Mouse (Mus musculus): ENCODE data around the gene Cacna1a. TPM values are rescaled to one million over a fixed set of nuclear protein-coding genes. Genes with fewer than 3 reads are reported as not detected.
A peak's percentile ranks its signal among the peaks of the same experiment; 100 is the strongest.

Cacna1a gene
- polyA plus RNA-seq, 1 experiment: 30.0 TPM

DNA sequence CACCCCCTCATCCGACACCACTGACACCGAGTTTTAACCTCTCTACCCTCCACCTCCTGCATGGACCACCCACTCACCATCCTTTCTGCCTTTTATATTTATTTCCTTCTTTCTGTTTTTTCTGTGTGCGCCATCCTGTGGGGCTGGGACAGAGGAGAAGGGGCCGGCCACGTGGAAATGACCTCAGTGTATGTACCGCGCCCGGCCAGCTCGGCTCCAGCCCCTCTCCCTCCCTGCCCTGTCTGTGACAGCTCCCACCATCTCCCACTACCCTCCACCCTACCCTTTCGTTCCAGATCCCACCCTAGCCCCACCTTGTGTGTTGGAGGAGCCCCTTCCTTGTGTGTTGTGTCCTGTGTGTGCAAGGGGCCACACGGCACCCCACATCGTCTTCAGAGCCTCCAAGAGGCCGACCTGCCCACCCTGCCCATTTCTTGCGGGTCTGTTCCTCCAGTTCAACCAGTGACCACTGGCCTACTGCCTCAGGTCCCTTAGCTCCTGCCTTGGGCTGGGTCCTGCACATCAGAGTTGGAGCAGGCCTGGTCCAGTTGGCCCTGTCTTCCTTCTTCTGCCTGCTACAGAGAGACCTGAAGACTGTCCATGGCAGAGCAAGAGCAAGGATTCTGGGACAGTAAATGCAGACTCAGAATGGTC is 247.3 kb downstream of the Cacna1a start:
- H3K4me1 ChIP-seq (ENCODE audit: control insufficient read depth, insufficient read depth, insufficient read length, low read length): peaks cover 7% of the 10 kb centered on the region; the same call in 1 of the 2 replicates
- peak overlapping the region; percentile 64 for H3K27ac ChIP-seq (replicated peaks; ENCODE audit: low read depth, low read length)
- no peak overlapping the region for H3K4me3 ChIP-seq (ENCODE audit: insufficient read depth, low read depth, low read length)

DNA sequence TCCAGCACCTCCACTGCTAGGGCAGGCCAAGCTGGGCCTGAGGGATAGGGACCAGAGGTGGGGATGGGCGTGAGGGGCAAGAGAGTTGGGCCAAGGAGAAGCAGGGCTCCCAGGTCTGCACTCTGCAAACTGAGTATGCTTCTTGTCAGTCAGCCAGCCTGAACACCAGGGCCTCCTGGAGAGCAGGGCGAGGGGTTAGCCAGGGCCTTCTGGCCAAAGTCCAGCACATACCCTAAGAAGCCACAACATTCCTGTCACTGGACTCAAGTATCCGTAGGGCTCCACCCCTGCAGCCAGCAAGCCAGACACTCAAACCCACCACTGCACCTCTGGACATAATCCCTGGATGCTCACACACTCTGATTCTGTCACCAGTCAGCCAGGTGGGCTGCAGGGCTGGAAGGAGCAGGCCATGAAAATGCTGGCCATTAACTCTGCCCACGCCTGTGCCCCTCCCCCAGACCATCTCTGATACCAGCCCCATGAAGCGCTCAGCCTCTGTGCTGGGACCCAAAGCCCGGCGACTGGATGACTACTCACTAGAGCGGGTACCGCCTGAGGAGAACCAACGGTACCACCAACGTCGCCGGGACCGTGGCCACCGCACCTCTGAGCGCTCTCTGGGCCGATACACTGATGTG is 247.9 kb downstream of the Cacna1a start:
- peaks cover 7% of the 10 kb centered on the region; the same call in 1 of the 2 replicates for H3K4me1 ChIP-seq (ENCODE audit: control insufficient read depth, insufficient read depth, insufficient read length, low read length)
- no peak overlapping the region for H3K4me3 ChIP-seq (ENCODE audit: insufficient read depth, low read depth, low read length)
- no peak overlapping the region for H3K27ac ChIP-seq (replicated peaks; ENCODE audit: low read depth, low read length)

DNA sequence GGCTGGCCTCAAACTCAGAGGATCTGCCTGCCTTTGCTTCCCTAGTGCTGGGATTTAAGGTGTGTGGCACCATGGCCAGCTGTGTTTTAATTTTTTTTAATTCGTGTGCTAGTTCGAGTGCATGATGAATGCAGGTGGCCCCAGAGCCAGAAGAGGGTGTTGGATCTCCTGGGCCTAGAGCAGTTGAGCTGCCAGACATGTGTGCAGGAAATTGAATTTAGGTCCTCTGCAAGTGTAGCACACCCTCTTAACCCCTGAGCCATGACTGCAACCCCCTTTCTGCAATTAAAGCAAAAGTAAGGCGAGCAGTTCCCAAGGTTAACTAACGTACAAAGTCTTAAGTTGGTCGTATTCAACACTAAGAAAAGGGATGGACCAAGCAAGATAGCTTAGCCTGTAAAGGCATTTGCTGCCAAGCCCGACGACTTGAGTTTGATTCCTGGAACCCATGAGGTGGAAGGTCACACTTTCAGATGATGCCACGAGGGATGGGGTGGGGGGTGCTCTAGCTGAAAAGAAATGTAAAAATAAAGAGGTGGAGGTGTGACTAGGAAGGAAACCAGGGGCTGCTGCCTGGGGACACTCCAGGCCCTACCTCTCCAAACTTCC is 249.8 kb downstream of the Cacna1a start:
- Histone ChIP-seq H3K4me3 (ENCODE audit: insufficient read depth, low read depth, low read length) (peak overlapping the region; percentile 68), H3K27ac (replicated peaks; ENCODE audit: low read depth, low read length) (peak overlapping the region; percentile 5; the same call in 1 of the 2 replicates), H3K4me1 (ENCODE audit: control insufficient read depth, insufficient read depth, insufficient read length, low read length) (peaks cover 7% of the 10 kb centered on the region; the same call in 1 of the 2 replicates)

DNA sequence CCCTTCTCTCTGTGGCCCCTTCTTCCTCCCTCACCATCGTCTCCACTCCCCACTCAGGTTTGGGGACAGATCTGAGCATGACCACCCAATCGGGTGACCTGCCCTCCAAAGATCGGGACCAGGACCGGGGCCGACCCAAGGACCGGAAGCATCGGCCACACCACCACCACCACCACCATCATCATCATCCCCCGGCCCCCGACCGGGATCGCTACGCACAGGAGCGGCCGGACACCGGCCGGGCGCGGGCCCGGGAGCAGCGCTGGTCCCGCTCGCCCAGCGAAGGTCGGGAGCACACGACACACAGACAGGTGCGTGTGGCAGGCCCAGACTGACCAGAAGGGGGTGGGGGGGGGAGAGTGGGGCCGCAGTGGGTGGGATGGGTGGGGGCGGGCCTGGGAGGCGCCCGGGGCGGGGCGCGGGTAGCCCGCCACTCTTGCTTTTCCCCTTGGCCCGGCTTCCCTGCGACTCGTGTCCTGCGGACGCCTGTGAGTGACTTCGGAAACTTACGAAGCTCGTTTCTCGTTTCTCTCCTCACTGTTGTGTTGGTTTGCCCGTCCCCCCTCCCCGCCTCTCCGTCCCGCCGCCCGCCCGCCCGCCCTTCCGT is 250.4 kb downstream of the Cacna1a start:
- Histone ChIP-seq H3K4me1 (ENCODE audit: control insufficient read depth, insufficient read depth, insufficient read length, low read length) (peaks cover 7% of the 10 kb centered on the region; the same call in 1 of the 2 replicates), H3K27ac (replicated peaks; ENCODE audit: low read depth, low read length) (peak overlapping the region; percentile 63; the same call in 1 of the 2 replicates), H3K4me3 (ENCODE audit: insufficient read depth, low read depth, low read length) (peak overlapping the region; percentile 68)

DNA sequence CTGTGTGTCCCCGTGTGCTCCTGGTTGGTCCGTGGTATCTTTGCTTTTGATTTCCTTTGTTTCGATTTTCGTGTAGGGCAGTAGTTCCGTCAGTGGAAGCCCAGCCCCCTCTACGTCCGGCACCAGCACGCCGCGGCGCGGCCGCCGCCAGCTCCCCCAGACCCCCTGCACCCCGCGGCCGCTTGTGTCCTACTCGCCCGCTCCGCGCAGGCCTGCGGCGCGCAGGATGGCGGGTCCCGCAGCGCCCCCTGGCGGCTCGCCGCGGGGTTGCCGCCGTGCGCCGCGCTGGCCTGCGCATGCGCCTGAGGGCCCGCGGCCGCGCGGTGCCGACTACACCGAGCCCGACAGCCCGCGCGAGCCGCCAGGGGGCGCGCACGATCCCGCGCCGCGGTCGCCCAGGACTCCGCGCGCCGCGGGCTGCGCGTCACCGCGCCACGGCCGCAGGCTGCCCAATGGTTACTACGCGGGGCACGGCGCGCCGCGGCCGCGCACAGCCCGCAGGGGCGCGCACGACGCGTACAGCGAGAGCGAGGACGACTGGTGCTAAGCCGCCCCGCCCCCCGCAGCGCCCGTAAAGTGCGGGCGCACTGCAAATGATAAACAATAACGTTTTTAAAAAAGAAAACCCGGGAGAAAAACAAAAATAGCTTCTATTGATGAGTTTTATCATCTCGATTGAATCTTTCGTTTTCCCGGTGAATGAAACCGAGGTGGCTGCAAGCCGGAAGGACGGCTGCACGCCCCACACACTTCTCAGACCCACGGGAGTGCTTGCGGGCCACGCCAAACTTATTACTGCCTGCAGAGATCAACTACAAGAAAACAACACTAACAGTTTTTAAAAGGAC is 251.1 kb downstream of the Cacna1a start:
- Histone ChIP-seq H3K4me1 (ENCODE audit: control insufficient read depth, insufficient read depth, insufficient read length, low read length) (peaks cover 6% of the 10 kb centered on the region; the same call in 1 of the 2 replicates), H3K4me3 (ENCODE audit: insufficient read depth, low read depth, low read length) (peak overlapping the region; percentile 67), H3K27ac (replicated peaks; ENCODE audit: low read depth, low read length) (peak overlapping the region; percentile 63)

DNA sequence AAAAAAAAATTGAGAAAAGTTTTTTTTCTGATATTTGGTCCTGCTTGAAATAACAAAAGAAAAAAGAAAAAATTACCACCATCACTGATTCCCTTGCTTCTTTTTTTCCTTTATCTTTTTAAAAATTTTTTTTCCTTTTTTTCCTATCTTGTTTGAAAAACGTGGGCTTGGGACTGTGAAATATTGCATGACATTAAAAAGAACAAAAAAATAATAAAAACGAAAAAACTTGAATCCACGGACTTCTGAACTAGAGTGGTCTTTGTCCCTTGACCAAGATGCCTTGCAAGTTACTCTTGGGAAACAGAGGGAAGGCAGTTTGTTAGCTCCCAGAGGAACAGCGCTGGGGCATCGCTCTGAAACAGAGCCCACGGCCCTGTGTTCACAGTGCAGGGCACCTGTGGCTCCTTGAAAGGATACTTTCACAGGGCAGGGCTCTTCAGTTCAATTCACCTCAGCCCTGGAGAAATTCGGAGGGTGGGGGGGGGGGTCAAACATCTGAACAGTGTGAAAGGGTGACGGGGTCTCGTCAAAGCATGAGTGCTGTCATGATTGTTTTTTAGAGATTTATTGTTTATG is 251.9 kb downstream of the Cacna1a start:
- H3K4me3 ChIP-seq (ENCODE audit: insufficient read depth, low read depth, low read length): peak overlapping the region; percentile 67
- H3K27ac ChIP-seq (replicated peaks; ENCODE audit: low read depth, low read length): no peak overlapping the region
- H3K4me1 ChIP-seq (ENCODE audit: control insufficient read depth, insufficient read depth, insufficient read length, low read length): peaks cover 4% of the 10 kb centered on the region; the same call in 1 of the 2 replicates

DNA sequence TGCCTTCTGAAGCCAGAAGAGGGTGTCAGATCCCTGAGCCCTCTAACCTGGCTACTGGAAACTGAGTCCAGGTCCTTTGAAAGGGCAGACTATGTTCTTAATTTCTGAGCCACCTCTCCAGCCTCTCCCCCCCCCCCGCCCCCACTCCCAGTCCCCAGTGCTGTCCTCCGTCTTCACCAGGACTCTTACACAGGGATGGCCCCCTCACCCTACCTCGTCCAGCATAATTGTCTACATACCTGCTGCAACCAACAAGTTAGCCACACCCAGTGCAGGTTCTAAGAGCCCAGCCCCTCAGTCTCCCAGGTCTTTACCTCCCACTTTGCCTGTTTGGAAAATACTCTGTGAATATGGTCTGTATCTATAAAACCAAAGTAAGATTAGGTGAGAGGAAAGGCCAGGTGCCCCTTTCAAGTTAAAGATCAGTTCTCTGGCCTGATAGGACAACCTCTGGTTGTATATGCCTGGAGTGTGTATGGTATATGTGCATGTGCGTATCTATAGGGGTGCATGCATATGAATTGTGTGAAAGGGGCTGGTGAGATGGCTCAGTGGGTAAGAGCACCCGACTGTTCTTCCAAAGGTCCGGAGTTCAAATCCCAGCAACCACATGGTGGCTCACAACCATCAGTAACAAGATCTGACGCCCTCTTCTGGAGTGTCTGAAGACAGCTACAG is 252.5 kb downstream of the Cacna1a start:
- no peak overlapping the region for H3K27ac ChIP-seq (replicated peaks; ENCODE audit: low read depth, low read length)
- H3K4me3 ChIP-seq (ENCODE audit: insufficient read depth, low read depth, low read length): no peak overlapping the region
- no peaks in the 10 kb centered on the region; the same call in 1 of the 2 replicates for H3K4me1 ChIP-seq (ENCODE audit: control insufficient read depth, insufficient read depth, insufficient read length, low read length)

DNA sequence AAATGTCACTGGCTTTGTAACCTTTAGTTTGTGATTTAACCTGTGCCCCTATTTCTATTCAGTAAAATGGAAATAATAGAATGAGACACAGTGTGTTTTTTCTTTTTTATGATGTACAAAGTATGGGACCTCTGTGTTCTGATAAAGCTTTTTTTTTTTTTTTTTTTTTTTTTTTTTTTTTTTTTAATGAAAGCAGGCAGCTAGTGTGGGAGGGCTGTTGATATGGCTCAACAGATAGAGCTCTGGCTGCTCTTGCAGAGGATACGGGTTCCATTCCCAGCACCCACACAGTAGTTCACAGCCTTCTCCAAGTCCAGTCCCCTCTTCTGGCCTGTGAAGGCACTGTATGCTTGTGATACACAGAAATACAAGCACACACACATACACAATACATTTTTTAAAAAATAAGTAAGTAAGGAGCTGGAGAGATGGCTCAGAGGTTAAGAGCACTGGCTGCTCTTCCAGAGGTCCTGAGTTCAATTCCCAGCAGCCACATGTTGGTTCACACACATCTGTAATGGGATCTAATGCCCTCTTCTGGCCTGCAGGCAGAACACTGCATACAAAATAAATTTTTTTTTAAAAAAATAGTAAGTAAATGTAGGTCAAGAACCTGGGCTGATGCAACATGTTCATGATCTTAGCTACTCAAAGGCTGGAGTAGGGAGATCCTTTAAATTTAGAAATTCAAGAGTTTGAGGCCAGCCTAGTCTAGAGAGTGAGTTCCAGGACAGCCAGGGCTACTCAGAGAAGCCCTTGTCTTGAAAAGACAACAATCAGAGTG is 253.5 kb downstream of the Cacna1a start:
- Histone ChIP-seq H3K4me3 (ENCODE audit: insufficient read depth, low read depth, low read length) (no peak overlapping the region), H3K4me1 (ENCODE audit: control insufficient read depth, insufficient read depth, insufficient read length, low read length) (no peaks in the 10 kb centered on the region), H3K27ac (replicated peaks; ENCODE audit: low read depth, low read length) (no peak overlapping the region)

DNA sequence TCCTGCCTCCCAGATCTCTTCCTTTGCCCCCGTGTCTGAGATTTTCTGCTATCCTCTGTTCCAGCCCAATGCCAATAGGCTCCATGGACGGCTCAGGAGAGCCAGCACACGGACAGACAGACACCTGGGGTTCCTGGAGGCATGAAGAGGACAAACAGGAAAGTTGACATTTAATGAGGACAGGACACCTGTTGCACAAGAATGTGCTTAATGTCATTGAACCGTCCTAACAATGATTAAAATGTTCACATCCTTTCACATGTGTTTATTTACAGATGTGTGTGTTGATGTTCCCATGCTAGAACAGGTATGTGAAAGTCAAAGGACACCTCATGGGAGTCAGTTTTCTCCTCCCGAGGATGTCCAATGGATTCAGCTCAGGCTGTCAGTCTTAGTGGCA is 254.8 kb downstream of the Cacna1a start:
- Histone ChIP-seq H3K4me1 (ENCODE audit: control insufficient read depth, insufficient read depth, insufficient read length, low read length) (0 out of 2 replicates have a peak, but pooled peaks cover 5% of the 10 kb centered on the region), H3K27ac (replicated peaks; ENCODE audit: low read depth, low read length) (no peak overlapping the region), H3K4me3 (ENCODE audit: insufficient read depth, low read depth, low read length) (no peak overlapping the region)

DNA sequence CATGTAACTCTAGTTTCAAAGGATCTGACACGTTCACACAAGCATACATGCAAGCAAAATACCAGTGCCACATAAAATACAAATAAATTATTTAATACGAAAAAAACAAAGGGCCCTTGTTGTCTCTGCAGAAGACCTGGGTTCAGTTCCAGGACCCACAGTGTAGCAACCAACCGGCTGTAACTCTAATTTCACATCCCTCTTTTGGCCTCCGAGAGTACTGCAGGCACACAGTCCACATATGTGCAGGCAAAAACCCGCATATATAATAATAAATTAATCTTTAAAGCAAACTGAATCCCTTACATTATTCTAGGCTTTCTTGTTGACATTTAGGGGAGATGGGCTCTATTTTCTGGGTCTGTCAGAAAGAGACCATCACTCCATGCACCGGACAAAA is 258.6 kb downstream of the Cacna1a start:
- Histone ChIP-seq H3K4me3 (ENCODE audit: insufficient read depth, low read depth, low read length) (no peak overlapping the region), H3K27ac (replicated peaks; ENCODE audit: low read depth, low read length) (no peak overlapping the region), H3K4me1 (ENCODE audit: control insufficient read depth, insufficient read depth, insufficient read length, low read length) (0 out of 2 replicates have a peak, but pooled peaks cover 5% of the 10 kb centered on the region)

DNA sequence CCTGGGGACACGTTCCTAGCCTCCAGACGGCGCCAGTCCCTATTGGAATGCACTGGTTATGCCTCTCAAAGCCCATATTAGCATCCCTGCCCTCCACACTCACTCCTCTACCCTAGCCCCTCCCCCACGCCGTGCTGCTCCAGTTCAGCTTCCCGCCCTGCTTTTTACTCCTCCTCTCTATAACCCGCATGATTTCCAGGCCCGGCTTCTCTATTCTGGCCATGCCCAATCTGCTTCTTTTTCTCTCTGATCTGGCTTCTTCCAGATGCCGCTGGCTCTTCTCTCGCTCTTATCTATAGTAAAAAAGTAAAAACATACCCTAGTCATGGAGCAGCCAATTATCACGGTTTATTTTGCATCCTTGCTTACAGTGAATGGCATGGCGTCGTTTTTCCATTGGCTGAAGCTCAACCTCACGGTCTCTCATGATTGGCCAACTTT is 259.2 kb downstream of the Cacna1a start:
- no peak overlapping the region for H3K4me3 ChIP-seq (ENCODE audit: insufficient read depth, low read depth, low read length)

DNA sequence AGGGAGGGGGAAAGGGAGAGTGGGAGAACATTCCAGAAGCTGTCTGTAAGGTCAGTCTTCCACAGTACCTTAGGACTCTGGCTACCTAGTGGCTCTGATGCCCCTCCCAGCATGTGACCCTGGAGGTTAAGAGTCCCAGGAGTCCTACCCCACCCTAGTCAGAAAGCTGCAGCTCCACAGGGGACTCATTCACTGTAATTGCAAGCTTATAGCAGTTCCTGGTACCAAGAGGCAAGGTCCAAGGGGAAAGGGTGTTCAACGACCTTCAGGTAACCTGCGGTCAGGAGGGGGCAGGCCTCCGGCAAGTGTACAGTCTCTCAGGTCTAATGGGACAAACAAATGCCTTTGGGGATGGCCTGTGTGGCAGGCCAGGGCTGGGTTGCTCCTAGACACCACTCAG is 262.0 kb downstream of the Cacna1a start:
- Histone ChIP-seq H3K27ac (replicated peaks; ENCODE audit: low read depth, low read length) (no peak overlapping the region), H3K4me1 (ENCODE audit: control insufficient read depth, insufficient read depth, insufficient read length, low read length) (0 out of 2 replicates have a peak, but pooled peaks cover 5% of the 10 kb centered on the region), H3K4me3 (ENCODE audit: insufficient read depth, low read depth, low read length) (no peak overlapping the region)

More for the DNA sequence above, 259.2 kb downstream of the Cacna1a start:
- 0 out of 2 replicates have a peak, but pooled peaks cover 5% of the 10 kb centered on the region for H3K4me1 ChIP-seq (ENCODE audit: control insufficient read depth, insufficient read depth, insufficient read length, low read length)
- H3K27ac ChIP-seq (replicated peaks; ENCODE audit: low read depth, low read length): no peak overlapping the region

DNA sequence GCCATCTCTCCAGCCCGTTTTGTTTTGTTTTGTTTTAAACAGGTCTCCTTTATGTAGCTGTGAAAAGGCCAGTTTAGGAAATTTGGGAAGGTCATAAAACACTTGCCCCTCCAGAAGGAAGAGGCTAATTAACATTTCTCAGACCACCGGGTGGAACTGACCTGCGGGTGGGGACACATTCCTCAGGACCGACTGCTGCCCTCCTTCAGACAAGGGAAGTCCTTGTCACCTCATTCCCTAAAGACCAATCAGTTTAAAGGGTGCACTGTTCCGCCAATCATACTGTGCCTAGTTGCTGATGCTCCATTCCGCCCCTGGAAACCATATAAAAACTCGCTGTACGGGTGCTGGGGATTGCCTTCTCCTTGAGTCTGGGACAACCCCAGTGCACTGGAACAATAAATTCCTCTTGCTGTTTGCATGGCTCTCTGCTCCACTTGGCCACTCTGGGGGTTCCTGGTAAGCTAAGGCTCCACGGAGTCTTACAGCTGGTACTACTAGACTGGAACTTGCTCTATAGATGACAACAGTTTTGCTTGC is 264.9 kb downstream of the Cacna1a start:
- H3K27ac ChIP-seq (replicated peaks; ENCODE audit: low read depth, low read length): no peak overlapping the region
- no peaks in the 10 kb centered on the region; the same call in 1 of the 2 replicates for H3K4me1 ChIP-seq (ENCODE audit: control insufficient read depth, insufficient read depth, insufficient read length, low read length)
- H3K4me3 ChIP-seq (ENCODE audit: insufficient read depth, low read depth, low read length): no peak overlapping the region

All from brown adipose tissue, adult 24 weeks (tissue).